Mouse (Mus musculus) kidney, embryonic 15.5 days (tissue): Measurements from ENCODE around the gene Lin28b. TPM values are rescaled to one million over a fixed set of nuclear protein-coding genes. Genes with fewer than 3 reads are reported as not detected.

Experiments used
- ATAC-seq: fragments of 200-750 bp; cut with Nextera tagmentation; replicated peaks from 2 replicates; pipeline ENCODE4 v1.8.0; 2017; ENCODE audit warnings: moderate TSS enrichment; ENCODE audit not compliant: low FRiP score
- H3K27ac ChIP-seq: fragments of 300-500 bp; sonication (generic); 2 replicates; pipeline ENCODE4 v1.5.1; 2015; ENCODE audit warnings: mild to moderate bottlenecking, inconsistent platforms
- H3K27me3 ChIP-seq: fragments of 300-500 bp; sonication (generic); 2 replicates; pipeline ENCODE4 v1.6.1; 2015; ENCODE audit warnings: inconsistent platforms
- H3K36me3 ChIP-seq: fragments of 300-500 bp; sonication (generic); 2 replicates; pipeline ENCODE4 v1.6.1; 2015; ENCODE audit warnings: inconsistent platforms
- H3K4me1 ChIP-seq: fragments of 300-500 bp; sonication (generic); 2 replicates; pipeline ENCODE4 v1.6.1; 2015; ENCODE audit warnings: inconsistent platforms
- H3K4me2 ChIP-seq: fragments of 300-500 bp; sonication (generic); 2 replicates; pipeline ENCODE4 v1.6.1; 2015; ENCODE audit warnings: moderate library complexity, mild to moderate bottlenecking, inconsistent platforms
- H3K4me3 ChIP-seq: fragments of 300-500 bp; sonication (generic); replicated peaks from 2 replicates; pipeline ENCODE4 v1.5.1; 2015; ENCODE audit warnings: mild to moderate bottlenecking, inconsistent platforms
- H3K9ac ChIP-seq: fragments of 300-500 bp; sonication (generic); 2 replicates; pipeline ENCODE4 v1.6.1; 2015; ENCODE audit warnings: mild to moderate bottlenecking, inconsistent platforms
- H3K9me3 ChIP-seq: fragments of 300-500 bp; sonication (generic); replicated peaks from 2 replicates; pipeline ENCODE4 v1.6.1; 2016; ENCODE audit warnings: inconsistent platforms
- WGBS: fragments of 180-500 bp; shearing (Covaris S2); methylation state at CpG from one replicate; pipeline ENCODE4 v1.1.7; 2015; ENCODE audit warnings: mixed read lengths; 5-methylcytosine and 5-hydroxymethylcytosine counted together
- polyA plus RNA-seq: library from polyadenylated mRNA; unstranded; fragments of >200 nt; fragmentation: Nextera tagmentation; extraction: Ambion mirVana; gene quantifications from 2 replicates; pipeline ENCODE4 v1.2.1, GENCODE M21; 2015

The Lin28b gene
- polyA plus RNA-seq, 1 experiment from 2014 or later = 1.6 TPM

DNA sequence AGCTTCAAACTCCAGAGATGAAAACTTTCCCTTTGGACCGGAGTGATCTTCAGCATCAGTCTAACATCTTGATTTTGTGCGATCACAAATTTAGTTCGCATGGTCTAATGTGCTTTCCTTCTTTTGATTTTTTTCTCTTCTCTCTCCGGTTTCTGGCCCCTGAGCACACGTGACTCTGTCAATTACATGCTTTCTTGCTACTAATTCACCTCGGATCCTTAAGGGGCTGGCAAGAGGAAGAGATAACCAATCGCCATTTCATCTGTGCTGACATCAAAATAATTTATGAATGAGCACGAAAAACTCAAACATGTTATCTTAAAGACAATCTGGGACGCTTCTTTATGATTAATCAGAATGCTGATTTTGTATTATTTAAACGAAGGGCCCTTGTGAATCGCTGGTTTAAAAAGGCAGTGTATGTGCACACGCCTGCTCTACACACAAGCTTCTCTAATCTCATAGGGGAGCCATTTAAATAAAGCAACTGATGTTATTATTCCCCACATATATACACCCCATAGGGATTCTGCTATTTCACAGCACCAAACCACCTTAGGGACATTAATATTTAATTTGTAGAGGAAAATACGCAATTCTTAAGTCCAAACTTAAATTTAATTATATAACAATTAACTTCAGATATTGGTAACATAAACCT, 16.0 kb downstream of the Lin28b start:
- Histone ChIP-seq H3K9ac (peak overlapping the region; percentile 38), H3K4me1 (peaks cover 18% of the 10 kb centered on the region), H3K27ac (0 out of 2 replicates have a peak overlapping the region, but pooled peaks have one; percentile 0), H3K4me3 (peak overlapping the region; percentile 51), H3K4me2 (peak overlapping the region; percentile 67), H3K27me3 (peaks cover 31% of the 10 kb centered on the region), H3K9me3 (no peaks in the 10 kb centered on the region), H3K36me3 (no peaks in the 10 kb centered on the region)
- ATAC-seq = peak; percentile 50; the same call in 1 of the 2 replicates
- 1% methylated on average over 13 of the region's 13 CpGs for WGBS

DNA sequence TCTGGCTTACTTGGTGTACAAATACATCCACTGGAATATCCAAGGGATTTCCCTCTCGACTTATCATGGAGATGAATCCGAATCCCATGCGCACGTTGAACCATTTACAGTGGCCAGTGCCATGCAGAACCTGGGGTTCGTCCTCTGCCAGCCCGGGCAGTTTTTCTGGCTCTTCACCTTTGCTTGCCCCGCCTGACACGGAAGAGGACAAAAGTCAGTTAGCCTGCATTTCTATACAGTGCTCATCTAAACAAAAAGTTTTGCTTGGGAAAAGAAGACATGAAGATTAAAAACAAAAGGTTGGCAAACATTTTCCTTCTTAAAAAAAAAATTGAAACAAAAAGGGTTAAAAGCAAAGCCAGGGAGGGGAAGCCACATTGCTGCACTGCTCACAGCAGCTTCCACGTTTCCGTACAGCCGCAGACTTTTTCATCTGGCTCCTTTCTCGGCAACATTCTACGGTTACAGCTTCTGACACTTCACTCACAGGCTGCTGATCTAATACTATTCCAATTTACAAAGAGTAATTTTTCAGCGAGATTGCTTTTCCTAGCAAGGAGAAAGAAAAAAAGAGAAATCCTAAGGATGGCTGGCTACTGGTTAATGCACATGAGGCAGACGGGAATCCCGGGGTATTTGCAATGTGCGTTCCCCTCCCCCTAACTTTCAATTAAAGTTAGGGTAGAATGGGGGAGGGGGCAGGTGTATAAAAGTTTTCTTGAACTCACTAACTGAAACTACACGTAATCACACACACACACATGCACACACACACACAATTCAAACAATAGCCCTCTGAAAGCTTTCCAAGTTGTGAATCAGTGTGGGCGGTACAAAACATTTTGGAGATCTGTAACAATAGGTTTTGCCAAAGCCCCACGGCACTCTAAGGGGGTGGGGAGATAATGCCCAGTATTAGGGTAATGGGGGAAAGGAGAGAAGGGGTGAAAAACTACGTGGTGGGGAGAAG, 16.9 kb downstream of the Lin28b start:
- no peaks in the 10 kb centered on the region for H3K36me3 ChIP-seq
- H3K4me2 ChIP-seq = peak overlapping the region; percentile 67
- H3K9ac ChIP-seq = peak overlapping the region; percentile 38
- WGBS = under 1% methylated on average over 21 of the region's 21 CpGs
- no peaks in the 10 kb centered on the region for H3K9me3 ChIP-seq
- peaks cover 26% of the 10 kb centered on the region for H3K27me3 ChIP-seq
- peaks cover 18% of the 10 kb centered on the region for H3K4me1 ChIP-seq
- ATAC-seq = peak; percentile 71
- peak overlapping the region; percentile 51 for H3K4me3 ChIP-seq
- peak overlapping the region; percentile 54; the same call in 1 of the 2 replicates for H3K27ac ChIP-seq

GRCm38 (mm10) chr10:45468180-45468915, 17.8 kb downstream of the Lin28b start:
- Histone ChIP-seq H3K27ac (no peak overlapping the region), H3K27me3 (peaks cover 20% of the 10 kb centered on the region), H3K9ac (no peak overlapping the region), H3K4me3 (peak overlapping the region; percentile 51), H3K4me2 (peak overlapping the region; percentile 67), H3K36me3 (no peaks in the 10 kb centered on the region), H3K4me1 (peaks cover 15% of the 10 kb centered on the region), H3K9me3 (no peaks in the 10 kb centered on the region)
- no peak for ATAC-seq
- WGBS = 30% methylated on average over 4 of the region's 4 CpGs

- no peak overlapping the region for H3K9ac ChIP-seq
- no peaks in the 10 kb centered on the region for H3K9me3 ChIP-seq
- no peaks in the 10 kb centered on the region for H3K27me3 ChIP-seq
- H3K4me3 ChIP-seq = no peak overlapping the region
- 18% methylated on average over 2 of the region's 2 CpGs for WGBS
- H3K4me2 ChIP-seq = no peak overlapping the region
- H3K27ac ChIP-seq = no peak overlapping the region
- H3K36me3 ChIP-seq = no peaks in the 10 kb centered on the region
- ATAC-seq = no peak
- no peaks in the 10 kb centered on the region for H3K4me1 ChIP-seq
These were observed 27.6 kb downstream of the Lin28b start for GRCm38 (mm10) chr10:45458637-45459036.

DNA sequence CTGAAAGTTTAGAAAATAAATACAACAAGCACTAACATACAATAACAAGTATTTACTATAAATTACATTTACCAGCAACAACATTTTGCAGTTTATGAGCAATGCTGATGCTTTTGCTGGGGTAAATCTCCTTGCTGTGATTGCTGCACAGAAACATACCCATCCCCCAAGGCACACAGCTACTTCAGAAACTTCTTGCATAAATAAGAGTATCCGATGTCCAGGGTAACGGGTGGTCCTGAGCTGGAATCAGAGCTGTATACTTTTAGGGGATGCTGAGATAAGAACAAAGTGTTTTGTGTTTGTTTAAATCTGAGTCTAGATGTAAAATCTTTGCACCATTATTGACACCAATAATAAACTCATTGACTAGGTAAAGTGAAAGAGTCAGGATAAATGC, 28.1 kb downstream of the Lin28b start:
- no peak overlapping the region for H3K27ac ChIP-seq
- H3K4me1 ChIP-seq = no peaks in the 10 kb centered on the region
- ATAC-seq = no peak
- no peaks in the 10 kb centered on the region for H3K27me3 ChIP-seq
- WGBS = 14% methylated on average over 2 of the region's 2 CpGs
- H3K4me2 ChIP-seq = no peak overlapping the region
- H3K36me3 ChIP-seq = no peaks in the 10 kb centered on the region
- H3K9ac ChIP-seq = no peak overlapping the region
- no peak overlapping the region for H3K4me3 ChIP-seq
- no peaks in the 10 kb centered on the region for H3K9me3 ChIP-seq

DNA sequence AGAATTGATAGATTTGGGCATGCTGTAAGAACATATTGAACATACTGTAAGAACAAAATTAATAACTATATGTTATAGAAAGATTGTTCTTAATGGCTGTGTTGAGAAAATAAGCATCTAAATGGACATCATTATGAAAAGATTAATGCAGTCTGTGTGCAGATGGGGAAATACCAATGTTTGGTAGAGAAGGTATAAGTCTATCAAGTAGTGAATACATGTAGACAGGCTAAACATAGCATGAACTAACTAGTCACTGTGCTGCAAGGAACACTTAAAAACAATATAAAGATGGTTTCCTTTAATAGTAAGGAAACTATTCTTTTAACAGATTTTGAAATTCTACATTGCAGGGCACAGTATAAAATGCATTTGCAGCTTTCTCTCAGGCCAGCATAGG, 39.6 kb downstream of the Lin28b start:
- H3K4me3 ChIP-seq = no peak overlapping the region; the same call in 1 of the 2 replicates
- ATAC-seq = no peak

DNA sequence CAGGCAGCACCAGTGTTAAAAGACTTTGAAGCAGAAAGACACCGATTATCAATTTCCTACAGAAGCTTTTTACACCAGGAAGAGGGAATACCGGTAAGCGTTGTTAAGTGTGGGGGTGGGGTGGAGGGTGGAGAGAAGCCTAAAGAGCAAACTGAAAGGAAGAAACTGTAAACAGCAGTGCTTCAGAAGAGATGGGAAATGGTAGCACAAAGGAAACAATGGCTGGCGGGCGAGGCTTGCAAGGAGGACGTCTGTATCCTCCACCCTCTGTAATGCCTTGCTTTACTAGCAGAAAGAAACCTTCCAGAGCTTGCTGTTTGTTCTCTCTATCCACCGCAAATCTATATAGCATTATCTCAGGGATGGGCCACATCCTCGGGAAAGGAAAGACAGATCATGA, 40.0 kb downstream of the Lin28b start:
- Histone ChIP-seq H3K4me2 (peak overlapping the region; percentile 44), H3K36me3 (no peaks in the 10 kb centered on the region), H3K27me3 (no peaks in the 10 kb centered on the region), H3K9ac (no peak overlapping the region), H3K4me1 (no peaks in the 10 kb centered on the region), H3K4me3 (peak overlapping the region; percentile 16), H3K9me3 (no peaks in the 10 kb centered on the region), H3K27ac (no peak overlapping the region)
- no peak for ATAC-seq
- 10% methylated on average over 8 of the region's 8 CpGs for WGBS

More for the DNA sequence above, 39.6 kb downstream of the Lin28b start:
- H3K9me3 ChIP-seq = no peaks in the 10 kb centered on the region
- H3K36me3 ChIP-seq = no peaks in the 10 kb centered on the region
- H3K27me3 ChIP-seq = no peaks in the 10 kb centered on the region
- H3K9ac ChIP-seq = no peak overlapping the region
- H3K4me1 ChIP-seq = no peaks in the 10 kb centered on the region
- H3K4me2 ChIP-seq = peak overlapping the region; percentile 44; the same call in 1 of the 2 replicates
- no peak overlapping the region for H3K27ac ChIP-seq

GRCm38 (mm10) chr10:45422372-45422771, 63.8 kb downstream of the Lin28b start:
- 0 out of 2 replicates have a peak, but pooled peaks cover 6% of the 10 kb centered on the region for H3K4me1 ChIP-seq
- no peak overlapping the region for H3K27ac ChIP-seq
- H3K4me3 ChIP-seq = no peak overlapping the region
- H3K27me3 ChIP-seq = no peaks in the 10 kb centered on the region
- H3K9ac ChIP-seq = no peak overlapping the region
- no peaks in the 10 kb centered on the region for H3K36me3 ChIP-seq
- ATAC-seq = 0 out of 2 replicates have a peak, but pooled peaks have one; percentile 25
- no peak overlapping the region for H3K4me2 ChIP-seq
- no peaks in the 10 kb centered on the region for H3K9me3 ChIP-seq
- 55% methylated on average over 1 of the region's 1 CpGs for WGBS

DNA sequence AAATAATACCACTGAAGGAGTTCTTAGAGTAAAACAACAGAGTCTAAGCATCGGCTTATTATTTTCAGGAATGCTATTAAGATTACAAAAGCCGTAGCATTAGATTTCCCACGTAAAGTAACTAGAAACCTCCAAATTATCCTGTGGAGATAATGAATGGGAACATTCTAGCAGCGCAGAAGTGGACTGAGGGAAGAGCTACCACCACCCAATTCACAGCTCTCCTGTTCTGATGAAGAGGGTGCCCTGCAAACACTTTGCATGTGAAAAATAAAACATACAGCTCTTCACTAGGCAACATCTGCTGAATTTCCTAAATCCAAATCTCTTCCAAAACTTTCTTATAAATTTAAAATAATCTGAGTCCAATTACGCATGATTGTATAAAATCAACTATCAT, 74.1 kb downstream of the Lin28b start:
- no peaks in the 10 kb centered on the region for H3K4me1 ChIP-seq
- no peak overlapping the region for H3K4me2 ChIP-seq
- no peaks in the 10 kb centered on the region for H3K36me3 ChIP-seq
- no peak overlapping the region for H3K4me3 ChIP-seq
- H3K27me3 ChIP-seq = no peaks in the 10 kb centered on the region
- no peaks in the 10 kb centered on the region for H3K9me3 ChIP-seq
- no peak for ATAC-seq
- 63% methylated on average over 5 of the region's 5 CpGs for WGBS
- no peak overlapping the region for H3K27ac ChIP-seq
- H3K9ac ChIP-seq = no peak overlapping the region

DNA sequence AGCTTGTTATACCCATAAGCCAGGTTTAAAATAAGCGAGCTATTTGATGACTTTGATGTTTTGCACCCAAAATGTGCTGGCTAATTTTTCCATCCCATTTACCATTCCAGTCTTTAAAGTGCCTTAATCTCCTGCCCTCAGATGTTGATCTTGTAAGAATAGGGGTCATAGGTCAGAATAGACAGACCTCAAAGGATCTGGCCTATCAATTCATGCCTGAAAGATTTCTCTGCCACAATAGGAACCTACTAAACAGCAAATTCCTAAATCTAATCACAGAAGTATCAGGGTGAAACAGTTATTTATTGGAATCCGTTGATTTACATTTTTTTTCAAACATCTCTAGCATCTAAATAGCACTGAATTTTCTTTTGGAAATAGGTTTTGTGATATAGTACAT, 74.5 kb downstream of the Lin28b start:
- WGBS = 59% methylated on average over 2 of the region's 2 CpGs
- no peak for ATAC-seq
- H3K36me3 ChIP-seq = no peaks in the 10 kb centered on the region
- H3K27me3 ChIP-seq = no peaks in the 10 kb centered on the region
- no peaks in the 10 kb centered on the region for H3K4me1 ChIP-seq
- H3K4me3 ChIP-seq = no peak overlapping the region
- no peak overlapping the region for H3K9ac ChIP-seq
- H3K27ac ChIP-seq = no peak overlapping the region
- no peaks in the 10 kb centered on the region for H3K9me3 ChIP-seq
- no peak overlapping the region for H3K4me2 ChIP-seq

- no peak overlapping the region for H3K4me2 ChIP-seq
- no peak for ATAC-seq
- H3K9me3 ChIP-seq = no peaks in the 10 kb centered on the region
- H3K4me1 ChIP-seq = no peaks in the 10 kb centered on the region
- H3K9ac ChIP-seq = no peak overlapping the region
- no peak overlapping the region for H3K27ac ChIP-seq
- no peaks in the 10 kb centered on the region for H3K36me3 ChIP-seq
- WGBS = 32% methylated on average over 10 of the region's 10 CpGs
- no peak overlapping the region for H3K4me3 ChIP-seq
- H3K27me3 ChIP-seq = no peaks in the 10 kb centered on the region
These were observed 75.4 kb downstream of the Lin28b start for GRCm38 (mm10) chr10:45410624-45411341.
